Mouse (Mus musculus) limb, embryonic 11.5 days (tissue): Measurements from ENCODE around the gene Dll3. TPM values are rescaled to one million over a fixed set of nuclear protein-coding genes. Genes with fewer than 3 reads are reported as not detected.

ENCODE experiments used
- ATAC-seq: fragments of 200-750 bp; cut with Nextera tagmentation; 2 replicates; pipeline ENCODE4 v1.8.0; 2017; ENCODE audit warnings: low read depth; ENCODE audit not compliant: insufficient number of reproducible peaks, low FRiP score, low TSS enrichment
- DNase-seq: peaks from one replicate; pipeline ENCODE4 v3.0.0-alpha.2; 2015; ENCODE audit warnings: low spot score
- H3K27ac ChIP-seq: fragments of 300-500 bp; sonication (generic); replicated peaks from 2 replicates; pipeline ENCODE4 v1.5.1; 2014; ENCODE audit warnings: low read depth, mild to moderate bottlenecking, low read length
- H3K27me3 ChIP-seq: fragments of 300-500 bp; sonication (generic); 2 replicates; pipeline ENCODE4 v1.6.1; 2014; ENCODE audit warnings: mild to moderate bottlenecking, low read length, mixed read lengths; ENCODE audit not compliant: control insufficient read depth, insufficient read depth
- H3K36me3 ChIP-seq: fragments of 300-500 bp; sonication (generic); 2 replicates; pipeline ENCODE4 v1.6.1; 2014; ENCODE audit warnings: mild to moderate bottlenecking, low read length, moderate library complexity, mixed read lengths; ENCODE audit not compliant: control insufficient read depth, insufficient read depth
- H3K4me1 ChIP-seq: fragments of 300-500 bp; sonication (generic); 2 replicates; pipeline ENCODE4 v1.6.1; 2014; ENCODE audit warnings: low read length, mixed read lengths; ENCODE audit not compliant: control insufficient read depth, insufficient read depth
- H3K4me2 ChIP-seq: fragments of 300-500 bp; sonication (generic); 2 replicates; pipeline ENCODE4 v1.6.1; 2014; ENCODE audit warnings: low read depth, mild to moderate bottlenecking, moderate library complexity; ENCODE audit not compliant: severe bottlenecking
- H3K4me3 ChIP-seq: fragments of 300-500 bp; sonication (generic); 2 replicates; pipeline ENCODE4 v1.5.1; 2014; ENCODE audit warnings: low read depth, low read length
- H3K9ac ChIP-seq: fragments of 300-500 bp; sonication (generic); 2 replicates; pipeline ENCODE4 v1.6.1; 2014; ENCODE audit warnings: mild to moderate bottlenecking, low read length
- H3K9me3 ChIP-seq: fragments of 300-500 bp; sonication (generic); 2 replicates; pipeline ENCODE4 v1.6.1; 2016; ENCODE audit warnings: low read length; ENCODE audit not compliant: control insufficient read depth
- WGBS: fragments of 180-500 bp; shearing (Covaris S2); extraction: QIAGEN DNeasy Blood & Tissue Kit; methylation state at CpG from one replicate; pipeline ENCODE4 v1.1.7; 2014; 5-methylcytosine and 5-hydroxymethylcytosine counted together
- polyA plus RNA-seq: library from polyadenylated mRNA; unstranded; fragments of >200 nt; fragmentation: Nextera tagmentation; extraction: Ambion mirVana; gene quantifications from 2 replicates; pipeline ENCODE4 v1.2.1, GENCODE M21; 2014

Gene Dll3
- polyA plus RNA-seq, 1 experiment from 2014 or later = 2.7 TPM

DNA sequence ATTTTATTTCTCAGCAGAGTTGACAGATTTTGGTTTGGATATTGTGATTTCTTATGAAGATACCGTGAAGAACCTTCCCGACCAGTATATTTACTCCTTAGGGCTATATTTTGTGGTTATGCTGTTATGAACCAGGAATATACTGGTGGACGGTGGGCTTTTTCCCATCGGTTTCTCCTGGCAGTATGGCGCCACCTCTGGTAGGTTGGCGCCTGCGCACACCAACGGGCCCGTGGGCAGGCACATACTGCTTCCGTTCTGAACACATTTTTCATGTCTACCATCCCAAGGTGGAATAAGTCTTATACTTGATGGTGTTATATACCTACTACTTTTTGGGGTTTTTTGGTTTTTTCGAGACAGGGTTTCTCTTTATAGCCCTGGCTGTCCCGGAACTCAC, 32.7 kb downstream of the Dll3 start:
- H3K4me2 ChIP-seq = no peak overlapping the region
- WGBS = 92% methylated on average over 12 of the region's 12 CpGs

DNA sequence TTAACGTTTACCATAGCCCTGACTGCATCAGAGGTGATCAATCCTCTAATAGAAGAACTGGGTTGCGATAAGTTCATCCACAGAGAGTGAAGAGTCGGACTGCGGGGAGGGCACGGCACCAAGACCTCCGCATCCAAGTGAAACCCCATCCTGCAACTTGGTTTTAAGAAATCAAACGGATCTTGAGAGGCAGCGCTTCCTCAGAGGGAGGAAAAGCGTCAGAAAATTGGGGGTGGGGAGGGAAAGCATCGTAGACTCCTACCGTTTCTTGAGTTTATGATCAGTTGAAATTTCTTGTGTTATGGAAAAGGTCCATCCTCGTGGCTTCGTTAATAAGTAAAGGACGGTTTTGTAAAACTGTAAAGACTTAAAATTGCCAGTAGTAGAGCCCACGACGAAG, 33.5 kb downstream of the Dll3 start:
- Histone ChIP-seq H3K4me2 (peak overlapping the region; percentile 68), H3K27me3 (no peaks in the 10 kb centered on the region), H3K27ac (peak overlapping the region; percentile 89; the same call in 1 of the 2 replicates), H3K9ac (peak overlapping the region; percentile 98), H3K36me3 (peaks cover 2% of the 10 kb centered on the region), H3K4me3 (peak overlapping the region; percentile 72), H3K4me1 (no peaks in the 10 kb centered on the region), H3K9me3 (no peaks in the 10 kb centered on the region)
- DNase-seq (no peak), ATAC-seq (0 out of 2 replicates have a peak, but pooled peaks have one; percentile 16)
- 29% methylated on average over 16 of the region's 16 CpGs for WGBS

More for the DNA sequence above, 32.7 kb downstream of the Dll3 start:
- Histone ChIP-seq H3K4me3 (no peak overlapping the region), H3K9ac (no peak overlapping the region), H3K4me1 (no peaks in the 10 kb centered on the region), H3K36me3 (peaks cover 2% of the 10 kb centered on the region), H3K27ac (no peak overlapping the region), H3K9me3 (no peaks in the 10 kb centered on the region), H3K27me3 (no peaks in the 10 kb centered on the region)
- DNase-seq (no peak), ATAC-seq (no peak)

- no peaks in the 10 kb centered on the region for H3K4me1 ChIP-seq
- WGBS = under 1% methylated on average over 49 of the region's 62 CpGs
- ATAC-seq (peak; percentile 48; the same call in 1 of the 2 replicates), DNase-seq (peak; percentile 74)
- peak overlapping the region; percentile 89 for H3K27ac ChIP-seq
- no peaks in the 10 kb centered on the region for H3K9me3 ChIP-seq
- peaks cover 2% of the 10 kb centered on the region for H3K36me3 ChIP-seq
- peak overlapping the region; percentile 68 for H3K4me2 ChIP-seq
- H3K4me3 ChIP-seq = peak overlapping the region; percentile 72
- H3K27me3 ChIP-seq = no peaks in the 10 kb centered on the region
- peak overlapping the region; percentile 98 for H3K9ac ChIP-seq
These were observed 34.0 kb downstream of the Dll3 start for GRCm38 (mm10) chr7:28268042-28268531.

DNA sequence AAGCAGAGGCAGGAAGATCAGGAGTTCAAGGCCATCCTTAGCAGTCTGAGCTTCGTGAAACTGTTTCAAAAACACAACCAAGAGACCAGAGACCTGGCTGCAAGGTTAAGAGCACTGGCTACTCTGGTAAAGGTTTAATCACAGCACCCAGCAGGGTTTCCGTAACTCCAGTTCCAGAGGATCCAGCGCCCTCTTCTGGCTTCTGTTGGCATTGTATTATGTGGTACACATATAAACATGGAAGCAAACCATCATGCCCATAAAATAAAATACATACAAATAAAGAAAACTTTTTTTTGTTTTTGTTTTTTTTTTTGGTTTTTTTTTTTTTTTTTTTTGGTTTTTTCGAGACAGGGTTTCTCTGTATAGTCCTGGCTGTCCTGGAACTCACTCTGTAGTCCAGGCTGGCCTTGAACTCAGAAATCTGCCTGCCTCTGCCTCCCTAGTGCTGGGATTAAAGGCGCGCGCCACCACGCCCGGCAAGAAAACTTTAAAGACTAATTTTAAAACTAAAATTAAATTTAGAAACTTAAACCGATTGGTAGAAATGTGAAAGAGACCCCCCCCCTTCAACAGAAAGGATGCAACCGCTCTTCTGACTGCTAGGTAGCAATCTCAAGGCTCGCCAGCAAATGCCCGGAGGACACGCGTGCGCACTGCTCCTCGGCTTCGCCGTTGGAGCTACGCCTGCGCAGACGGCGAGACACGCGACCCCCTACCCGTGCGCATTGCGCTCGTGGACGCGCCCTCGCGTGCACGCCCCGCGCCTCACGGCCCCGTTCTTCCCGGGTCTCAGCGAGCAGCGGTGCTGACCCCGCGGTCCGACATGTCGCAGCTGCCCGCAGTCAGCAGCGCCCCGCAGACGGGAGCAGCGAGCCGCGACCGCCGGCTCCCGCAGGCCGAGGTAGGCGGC, 34.7 kb downstream of the Dll3 start, which contains the start of gene Eid2:
Gene Eid2, plus strand, starts transcription at position 753 of the 913 bp plus-strand sequence.
- Histone ChIP-seq H3K9me3 (no peaks in the 10 kb centered on the region), H3K4me2 (peak within 1 kb of the TSS; percentile 68), H3K27me3 (no peaks in the 10 kb centered on the region), H3K36me3 (peaks cover 2% of the 10 kb centered on the region), H3K4me1 (no peaks in the 10 kb centered on the region), H3K27ac (peak within 1 kb of the TSS; percentile 89), H3K4me3 (peak within 1 kb of the TSS; percentile 72), H3K9ac (peak within 1 kb of the TSS; percentile 98)
- peak; percentile 87 for DNase-seq
- peak; percentile 79 for ATAC-seq
- 5% methylated on average over 57 of the region's 57 CpGs for WGBS

GRCm38 (mm10) chr7:28265391-28265790, 36.6 kb downstream of the Dll3 start:
- 93% methylated on average over 13 of the region's 13 CpGs for WGBS
- H3K27me3 ChIP-seq = no peaks in the 10 kb centered on the region
- H3K36me3 ChIP-seq = peaks cover 2% of the 10 kb centered on the region
- ATAC-seq (no peak), DNase-seq (no peak)
- H3K27ac ChIP-seq = no peak overlapping the region
- no peak overlapping the region for H3K4me3 ChIP-seq
- H3K4me1 ChIP-seq = no peaks in the 10 kb centered on the region
- no peak overlapping the region for H3K4me2 ChIP-seq
- no peaks in the 10 kb centered on the region for H3K9me3 ChIP-seq
- H3K9ac ChIP-seq = no peak overlapping the region

- ATAC-seq (peak; percentile 48; the same call in 1 of the 2 replicates), DNase-seq (peak; percentile 93)
- Histone ChIP-seq H3K36me3 (no peaks in the 10 kb centered on the region), H3K27me3 (no peaks in the 10 kb centered on the region), H3K27ac (no peak overlapping the region), H3K4me1 (no peaks in the 10 kb centered on the region), H3K4me3 (no peak overlapping the region), H3K9me3 (no peaks in the 10 kb centered on the region), H3K9ac (no peak overlapping the region), H3K4me2 (no peak overlapping the region)
- 5% methylated on average over 15 of the region's 15 CpGs for WGBS
These were observed 38.3 kb downstream of the Dll3 start for GRCm38 (mm10) chr7:28263786-28264185.

DNA sequence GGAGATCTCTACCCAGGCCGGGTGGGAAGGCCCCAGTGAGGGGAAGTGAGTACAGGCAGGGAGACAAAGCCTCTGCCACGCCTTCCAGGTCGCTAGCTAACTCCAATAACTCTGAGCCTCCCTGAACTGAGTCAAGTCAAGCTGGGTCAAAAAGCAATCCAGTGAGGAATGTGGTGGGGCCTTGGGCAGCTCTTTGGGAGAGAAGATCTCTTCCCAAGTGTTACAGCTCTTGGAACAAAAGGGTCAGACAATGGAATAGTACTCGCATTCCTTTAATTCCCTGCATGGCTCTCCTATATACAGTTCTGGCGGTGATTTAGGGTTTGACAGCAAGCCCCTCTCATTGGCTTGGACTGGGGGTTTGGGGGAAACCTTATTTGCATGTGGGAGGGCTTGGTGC, 39.2 kb downstream of the Dll3 start:
- no peaks in the 10 kb centered on the region for H3K9me3 ChIP-seq
- no peaks in the 10 kb centered on the region for H3K36me3 ChIP-seq
- no peak overlapping the region for H3K9ac ChIP-seq
- DNase-seq = no peak
- ATAC-seq = no peak
- no peak overlapping the region for H3K4me3 ChIP-seq
- 51% methylated on average over 5 of the region's 5 CpGs for WGBS
- H3K4me1 ChIP-seq = no peaks in the 10 kb centered on the region
- no peak overlapping the region for H3K27ac ChIP-seq
- H3K4me2 ChIP-seq = no peak overlapping the region
- no peaks in the 10 kb centered on the region for H3K27me3 ChIP-seq

DNA sequence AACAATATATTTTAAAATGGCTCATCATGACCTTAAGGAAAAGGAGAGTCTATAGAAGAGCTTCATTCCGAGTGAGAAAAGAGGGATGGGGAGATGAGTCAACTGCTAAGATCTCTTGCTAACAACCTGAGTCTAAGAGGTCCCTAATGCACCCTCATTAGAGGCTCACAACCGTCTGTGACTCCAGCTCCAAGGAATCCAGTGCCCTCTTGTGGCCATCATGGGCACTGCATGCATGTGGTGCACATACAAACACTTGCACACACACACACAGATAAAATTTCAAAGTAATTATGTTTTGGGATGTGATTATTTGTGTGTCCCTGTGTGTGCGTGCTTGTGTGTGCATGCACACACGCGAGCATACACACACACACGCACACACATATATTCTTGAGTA, 46.6 kb downstream of the Dll3 start:
- no peak overlapping the region for H3K4me3 ChIP-seq
- H3K9ac ChIP-seq = no peak overlapping the region
- DNase-seq = no peak
- no peak overlapping the region for H3K4me2 ChIP-seq
- H3K27ac ChIP-seq = no peak overlapping the region
- H3K27me3 ChIP-seq = no peaks in the 10 kb centered on the region
- 82% methylated on average over 6 of the region's 6 CpGs for WGBS
- no peaks in the 10 kb centered on the region for H3K4me1 ChIP-seq
- H3K9me3 ChIP-seq = peaks cover 3% of the 10 kb centered on the region; the same call in 1 of the 2 replicates
- ATAC-seq = no peak
- no peaks in the 10 kb centered on the region for H3K36me3 ChIP-seq
